In the genomic region with DNA sequence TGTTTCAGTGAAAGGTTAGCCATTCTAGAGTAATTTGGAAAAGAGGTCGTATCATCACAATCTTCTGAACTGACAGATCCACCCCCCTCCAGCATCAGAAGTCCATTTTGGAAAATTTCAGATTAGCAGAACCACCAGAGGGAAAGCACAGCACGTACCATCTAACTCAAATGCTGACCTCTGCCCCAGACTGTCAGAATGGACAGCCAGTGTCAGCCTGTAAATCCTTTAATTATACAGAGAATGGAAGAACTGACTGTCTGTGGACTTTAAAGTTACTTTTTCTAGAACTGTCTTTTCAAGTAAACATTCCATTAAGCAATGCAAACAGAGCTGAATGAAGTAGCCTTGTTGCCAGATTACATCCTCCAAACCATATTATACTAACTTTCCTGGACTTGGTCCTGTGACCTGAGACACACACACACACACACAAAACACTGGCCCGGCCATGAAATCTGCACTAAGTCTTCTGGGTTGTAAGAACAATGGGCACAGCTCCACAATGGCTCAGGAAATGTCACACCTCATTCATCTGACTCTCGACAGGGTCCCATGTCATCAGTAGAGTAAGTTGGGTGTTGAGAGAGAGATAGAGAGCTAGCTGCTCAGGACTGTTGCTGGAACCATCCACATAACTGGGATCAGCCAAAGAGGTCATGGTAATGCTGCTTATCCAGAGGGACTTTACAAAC, we compare ENCODE assay signal across 19 mouse cellular contexts. TPM values are rescaled to one million over a fixed set of nuclear protein-coding genes. Genes with fewer than 3 reads are reported as not detected.
DNase-seq lines count a peak whose midpoint lies in the region; ATAC-seq and TF ChIP-seq lines count a peak whose summit lies in the region.
"Had no signal": no experiment of that assay in that cellular context is flagged by ENCODE, and none has a peak within 500 bp of the region (broad histone marks: within the 10 kb centered on the region; RNA-seq: fewer than 3 reads in every experiment).

No protein-coding gene starts in this region.

- 15% methylated on average over 4 of the region's 4 CpGs for WGBS in liver, adult 2 months
- 67% methylated on average over 4 of the region's 4 CpGs for WGBS in liver, embryonic 11.5 days
- WGBS in lung, embryonic 14.5 days: 34% methylated on average over 4 of the region's 4 CpGs
- WGBS in lung, postnatal 0 days: 41% methylated on average over 4 of the region's 4 CpGs
- 49% methylated on average over 4 of the region's 4 CpGs for WGBS in stomach, embryonic 16.5 days
- 73% methylated on average over 4 of the region's 4 CpGs for WGBS in forebrain, embryonic 11.5 days

- no peaks in the 10 kb centered on the region for H3K27me3 ChIP-seq in liver, adult 2 months (ENCODE audit: control insufficient read depth, insufficient read depth, low read length)
- no peaks in the 10 kb centered on the region for H3K27me3 ChIP-seq in liver, embryonic 11.5 days (replicated peaks; ENCODE audit: control insufficient read depth, insufficient read depth, low read length)
- H3K27me3 ChIP-seq in lung, embryonic 14.5 days (ENCODE audit: insufficient read depth, low read length): no peaks in the 10 kb centered on the region
- H3K27me3 ChIP-seq in lung, postnatal 0 days (replicated peaks; ENCODE audit: insufficient read depth, low read length): no peaks in the 10 kb centered on the region
- H3K27me3 ChIP-seq in stomach, embryonic 16.5 days (ENCODE audit: control insufficient read depth, insufficient read depth, low read length): no peaks in the 10 kb centered on the region
- H3K27me3 ChIP-seq in forebrain, embryonic 11.5 days (ENCODE audit: control insufficient read depth, insufficient read depth, low read length): no peaks in the 10 kb centered on the region
- H3K27me3 ChIP-seq: forebrain, embryonic 12.5 days; hindbrain, embryonic 12.5 days had no signal

- no peak overlapping the region for H3K9ac ChIP-seq in liver, adult 2 months (ENCODE audit: low read depth, low read length)
- no peak overlapping the region for H3K9ac ChIP-seq in liver, embryonic 11.5 days (ENCODE audit: low read depth, low read length)
- no peak overlapping the region for H3K9ac ChIP-seq in lung, embryonic 14.5 days
- H3K9ac ChIP-seq in lung, postnatal 0 days (replicated peaks; ENCODE audit: low read depth): no peak overlapping the region
- H3K9ac ChIP-seq in stomach, embryonic 16.5 days (ENCODE audit: low read length): no peak overlapping the region
- H3K9ac ChIP-seq in forebrain, embryonic 11.5 days (ENCODE audit: low read length): no peak overlapping the region
- H3K9ac ChIP-seq: forebrain, embryonic 12.5 days; hindbrain, embryonic 12.5 days had no signal

- TF ChIP-seq EP300 in lung, postnatal 0 days (IDR thresholded peaks at IDR 0.05): peak; percentile 84

- no peaks in the 10 kb centered on the region for H3K9me3 ChIP-seq in liver, embryonic 11.5 days (ENCODE audit: control insufficient read depth, low read length)
- no peaks in the 10 kb centered on the region for H3K9me3 ChIP-seq in lung, embryonic 14.5 days (ENCODE audit: low read depth, low read length)
- H3K9me3 ChIP-seq in lung, postnatal 0 days (ENCODE audit: low read length): no peaks in the 10 kb centered on the region
- no peaks in the 10 kb centered on the region for H3K9me3 ChIP-seq in stomach, embryonic 16.5 days (replicated peaks; ENCODE audit: control insufficient read depth, low read length)
- no peaks in the 10 kb centered on the region for H3K9me3 ChIP-seq in forebrain, embryonic 11.5 days (ENCODE audit: control insufficient read depth, low read length)
- H3K9me3 ChIP-seq: embryonic facial prominence, embryonic 10.5 days; forebrain, embryonic 12.5 days; hindbrain, embryonic 12.5 days had no signal

- H3K27ac ChIP-seq in liver, adult 2 months (replicated peaks; ENCODE audit: insufficient read depth, low read depth, low read length): no peak overlapping the region
- no peak overlapping the region for H3K27ac ChIP-seq in liver, embryonic 11.5 days (ENCODE audit: low read depth, low read length)
- H3K27ac ChIP-seq in lung, embryonic 14.5 days (ENCODE audit: low read depth): peak overlapping the region; percentile 25; the same call in 1 of the 2 replicates
- H3K27ac ChIP-seq in lung, postnatal 0 days (ENCODE audit: low read length): peak overlapping the region; percentile 44
- H3K27ac ChIP-seq in stomach, embryonic 16.5 days (ENCODE audit: low read length): peak overlapping the region; percentile 66
- H3K27ac ChIP-seq in forebrain, embryonic 11.5 days (ENCODE audit: low read depth, low read length): no peak overlapping the region
- H3K27ac ChIP-seq: forebrain, embryonic 12.5 days; hindbrain, embryonic 12.5 days had no signal

- peak; percentile 75 for DNase-seq in liver, adult 2 months (ENCODE audit: extremely low read depth, low read depth, low spot score)
- no peak for DNase-seq in liver, embryonic 11.5 days (ENCODE audit: low spot score)
- peak; percentile 84 for DNase-seq in lung, embryonic 14.5 days
- peak; percentile 92 for DNase-seq in lung, postnatal 0 days (ENCODE audit: low spot score)
- no peak for DNase-seq in thymus, postnatal 10 days (ENCODE audit: low spot score in 2 of 2)
- DNase-seq in forebrain, embryonic 11.5 days (ENCODE audit: low spot score): no peak
- DNase-seq: adrenal gland, adult 8-10 months; cerebellum, adult 9-10 months; gastrocnemius, postnatal 14 days; kidney, adult 8-10 months; kidney, postnatal 25 days; right cerebral cortex, postnatal 25 days; thymus, postnatal 4 days had no signal

- H3K79me2 ChIP-seq in liver, adult 2 months (ENCODE audit: control insufficient read depth, insufficient read depth, low read length): no peaks in the 10 kb centered on the region

- H3K4me2 ChIP-seq in liver, embryonic 11.5 days: no peak overlapping the region
- H3K4me2 ChIP-seq in lung, embryonic 14.5 days: no peak overlapping the region
- no peak overlapping the region for H3K4me2 ChIP-seq in lung, postnatal 0 days (replicated peaks; ENCODE audit: low read depth, low read length)
- H3K4me2 ChIP-seq in stomach, embryonic 16.5 days (ENCODE audit: low read depth, low read length): no peak overlapping the region
- H3K4me2 ChIP-seq in forebrain, embryonic 11.5 days (ENCODE audit: low read depth, low read length, severe bottlenecking): no peak overlapping the region
- H3K4me2 ChIP-seq: forebrain, embryonic 12.5 days; hindbrain, embryonic 12.5 days; midbrain, embryonic 11.5 days had no signal

- H3K4me1 ChIP-seq in liver, adult 2 months (ENCODE audit: control insufficient read depth, insufficient read depth, low read length): peaks cover 12% of the 10 kb centered on the region
- H3K4me1 ChIP-seq in liver, embryonic 11.5 days (replicated peaks; ENCODE audit: control insufficient read depth, insufficient read depth, low read length): no peaks in the 10 kb centered on the region
- H3K4me1 ChIP-seq in lung, embryonic 14.5 days (ENCODE audit: insufficient read depth): no peaks in the 10 kb centered on the region
- H3K4me1 ChIP-seq in lung, postnatal 0 days (ENCODE audit: insufficient read depth, low read depth, low read length): no peaks in the 10 kb centered on the region; the same call in 1 of the 2 replicates
- no peaks in the 10 kb centered on the region for H3K4me1 ChIP-seq in stomach, embryonic 16.5 days (ENCODE audit: control insufficient read depth, insufficient read depth, low read length)
- no peaks in the 10 kb centered on the region for H3K4me1 ChIP-seq in forebrain, embryonic 11.5 days (replicated peaks; ENCODE audit: control insufficient read depth, insufficient read depth, low read length)
- H3K4me1 ChIP-seq: forebrain, embryonic 12.5 days had no signal

- no peaks in the 10 kb centered on the region for H3K36me3 ChIP-seq in liver, adult 2 months (ENCODE audit: control insufficient read depth, insufficient read depth, low read length)
- no peaks in the 10 kb centered on the region for H3K36me3 ChIP-seq in liver, embryonic 11.5 days (ENCODE audit: control insufficient read depth, insufficient read depth, low read length)
- H3K36me3 ChIP-seq in lung, embryonic 14.5 days (ENCODE audit: insufficient read depth): no peaks in the 10 kb centered on the region
- H3K36me3 ChIP-seq in lung, postnatal 0 days (ENCODE audit: insufficient read depth, low read length): no peaks in the 10 kb centered on the region
- no peaks in the 10 kb centered on the region for H3K36me3 ChIP-seq in stomach, embryonic 16.5 days (ENCODE audit: control insufficient read depth, insufficient read depth, low read length)
- H3K36me3 ChIP-seq in forebrain, embryonic 11.5 days (ENCODE audit: control insufficient read depth, insufficient read depth, low read length): no peaks in the 10 kb centered on the region
- H3K36me3 ChIP-seq: embryonic facial prominence, embryonic 10.5 days; hindbrain, embryonic 12.5 days had no signal

- TF ChIP-seq CTCF in liver, adult 2 months (IDR thresholded peaks at IDR 0.05; ENCODE audit: low read depth, low read length): no peak
- TF ChIP-seq CTCF in lung, embryonic 14.5 days (IDR thresholded peaks at IDR 0.05; ENCODE audit: low read depth): 0 out of 2 replicates have a peak, but pooled peaks have one; percentile 11
- peak; percentile 22 for TF ChIP-seq CTCF in lung, postnatal 0 days (IDR thresholded peaks at IDR 0.05)

- TF ChIP-seq POLR2A in liver, adult 2 months (IDR thresholded peaks at IDR 0.05; ENCODE audit: extremely low read depth, insufficient read depth, low read length): no peak

- no peak for ATAC-seq in liver, embryonic 11.5 days (replicated peaks; ENCODE audit: low FRiP score)
- peak; percentile 89 for ATAC-seq in lung, embryonic 14.5 days (ENCODE audit: insufficient read depth)
- peak; percentile 91 for ATAC-seq in lung, postnatal 0 days
- ATAC-seq in stomach, embryonic 16.5 days (ENCODE audit: insufficient read depth, low FRiP score): peak; percentile 71; the same call in 1 of the 2 replicates
- ATAC-seq in forebrain, embryonic 11.5 days (replicated peaks; ENCODE audit: low FRiP score): no peak
- ATAC-seq: inflammation-experienced regulatory T-cells, adult 6 months had no signal

- no peak overlapping the region for H3K4me3 ChIP-seq in liver, adult 2 months (ENCODE audit: insufficient read depth, low read depth, low read length)
- no peak overlapping the region for H3K4me3 ChIP-seq in liver, embryonic 11.5 days (ENCODE audit: low read depth, low read length)
- H3K4me3 ChIP-seq in lung, embryonic 14.5 days (ENCODE audit: low read depth, low read length): no peak overlapping the region
- no peak overlapping the region for H3K4me3 ChIP-seq in lung, postnatal 0 days (ENCODE audit: low read depth, low read length)
- H3K4me3 ChIP-seq in stomach, embryonic 16.5 days (replicated peaks; ENCODE audit: low read length): no peak overlapping the region
- no peak overlapping the region for H3K4me3 ChIP-seq in forebrain, embryonic 11.5 days (ENCODE audit: low read depth, low read length)
- H3K4me3 ChIP-seq: embryonic facial prominence, embryonic 10.5 days; forebrain, embryonic 12.5 days; hindbrain, embryonic 12.5 days had no signal

RNA-seq across cellular contexts. Expression of a gene that starts 21.0 kb away (rescaled TPM):
- total RNA-seq in liver, adult 2 months (2014; rRNA removed): 0.13 and 0.18 TPM in 2 replicates
- 0.04 TPM in 2 replicates for polyA plus RNA-seq in liver, adult 2 months (2012; rRNA removed)
- 1.2 and 1.7 TPM in 2 replicates for polyA plus RNA-seq in liver, embryonic 11.5 days (2014; fragmentation: Nextera tagmentation; extraction: Ambion mirVana)
- 1.3 and 1.4 TPM in 2 replicates for polyA plus RNA-seq in lung, embryonic 14.5 days (2014; fragmentation: Nextera tagmentation; extraction: Ambion mirVana)
- polyA plus RNA-seq in lung, postnatal 0 days (2015; fragmentation: Nextera tagmentation; extraction: Ambion mirVana): 0.35 and 0.49 TPM in 2 replicates
- 0.74 and 1.2 TPM in 2 replicates for polyA plus RNA-seq in stomach, embryonic 16.5 days (2015; fragmentation: Nextera tagmentation; extraction: Ambion mirVana)
- polyA plus RNA-seq in forebrain, embryonic 11.5 days (2014; fragmentation: Nextera tagmentation; extraction: Ambion mirVana): 1.2 and 1.5 TPM in 2 replicates

RNA-seq across cellular contexts. Expression of a gene that starts 32.5 kb away (rescaled TPM):
- 0.55 and 0.81 TPM in 2 replicates for total RNA-seq in liver, adult 2 months (2014; rRNA removed)
- 0.07 and 0.15 TPM in 2 replicates for polyA plus RNA-seq in liver, adult 2 months (2012; rRNA removed)
- polyA plus RNA-seq in liver, embryonic 11.5 days (2014; fragmentation: Nextera tagmentation; extraction: Ambion mirVana): 0.44 and 0.56 TPM in 2 replicates
- polyA plus RNA-seq in lung, embryonic 14.5 days (2014; fragmentation: Nextera tagmentation; extraction: Ambion mirVana): 0.66 and 0.74 TPM in 2 replicates
- 3.1 and 3.6 TPM in 2 replicates for polyA plus RNA-seq in lung, postnatal 0 days (2015; fragmentation: Nextera tagmentation; extraction: Ambion mirVana)
- polyA plus RNA-seq in stomach, embryonic 16.5 days (2015; fragmentation: Nextera tagmentation; extraction: Ambion mirVana): 1.4 and 1.5 TPM in 2 replicates
- 0.76 and 0.80 TPM in 2 replicates for polyA plus RNA-seq in forebrain, embryonic 11.5 days (2014; fragmentation: Nextera tagmentation; extraction: Ambion mirVana)

RNA-seq across cellular contexts. Expression of a gene that starts 51.1 kb away (rescaled TPM):
- 5.0 and 5.6 TPM in 2 replicates for total RNA-seq in liver, adult 2 months (2014; rRNA removed)
- 3.2 and 3.9 TPM in 2 replicates for polyA plus RNA-seq in liver, adult 2 months (2012; rRNA removed)
- polyA plus RNA-seq in liver, embryonic 11.5 days (2014; fragmentation: Nextera tagmentation; extraction: Ambion mirVana): 19.0 and 23.7 TPM in 2 replicates
- 16.1 and 19.5 TPM in 2 replicates for polyA plus RNA-seq in lung, embryonic 14.5 days (2014; fragmentation: Nextera tagmentation; extraction: Ambion mirVana)
- polyA plus RNA-seq in lung, postnatal 0 days (2015; fragmentation: Nextera tagmentation; extraction: Ambion mirVana): 12.0 and 12.6 TPM in 2 replicates
- polyA plus RNA-seq in stomach, embryonic 16.5 days (2015; fragmentation: Nextera tagmentation; extraction: Ambion mirVana): 20.0 and 20.8 TPM in 2 replicates
- 16.6 and 16.9 TPM in 2 replicates for polyA plus RNA-seq in forebrain, embryonic 11.5 days (2014; fragmentation: Nextera tagmentation; extraction: Ambion mirVana)

Comparison
In these comparisons a context has a peak if more than half of its experiments do, and no peak if none do; other contexts are left out.
1. DNase-seq: peak in liver, adult 2 months (single experiment), lung, embryonic 14.5 days (single experiment) and lung, postnatal 0 days (single experiment); none in liver, embryonic 11.5 days (single experiment), thymus, postnatal 10 days (0 of 2) and forebrain, embryonic 11.5 days (single experiment).
2. H3K27ac ChIP-seq: peak in lung, embryonic 14.5 days (single experiment), lung, postnatal 0 days (single experiment) and stomach, embryonic 16.5 days (single experiment); none in liver, adult 2 months (single experiment), liver, embryonic 11.5 days (single experiment) and forebrain, embryonic 11.5 days (single experiment).
3. ATAC-seq: peak in lung, embryonic 14.5 days (single experiment), lung, postnatal 0 days (single experiment) and stomach, embryonic 16.5 days (single experiment); none in liver, embryonic 11.5 days (single experiment) and forebrain, embryonic 11.5 days (single experiment).